11 mouse cellular contexts compared by ENCODE assay signal in genomic region chr5:110439565-110440310, GRCm38 (mm10). TPM values are rescaled to one million over a fixed set of nuclear protein-coding genes. Genes with fewer than 3 reads are reported as not detected.
DNase-seq lines count a peak whose midpoint lies in the region; ATAC-seq lines count a peak whose summit lies in the region.
"Had no signal": no experiment of that assay in that cellular context is flagged by ENCODE, and none has a peak within 500 bp of the region (broad histone marks: within the 10 kb centered on the region; RNA-seq: fewer than 3 reads in every experiment).

No protein-coding gene starts in this region.

- 0 out of 2 replicates have a peak overlapping the region, but pooled peaks have one; percentile 5 for H3K27ac ChIP-seq in neural tube, embryonic 14.5 days (ENCODE audit: low read depth, low read length)
- H3K27ac ChIP-seq: kidney, postnatal 0 days had no signal

- peaks cover 38% of the 10 kb centered on the region for H3K36me3 ChIP-seq in megakaryocyte, embryonic 14.5 days (replicated peaks; ENCODE audit: low read length)
- H3K36me3 ChIP-seq in neural tube, embryonic 14.5 days (ENCODE audit: control insufficient read depth, insufficient read depth, low read length): no peaks in the 10 kb centered on the region

- no peaks in the 10 kb centered on the region for H3K27me3 ChIP-seq in megakaryocyte, embryonic 14.5 days (replicated peaks)
- no peaks in the 10 kb centered on the region for H3K27me3 ChIP-seq in neural tube, embryonic 14.5 days (ENCODE audit: control insufficient read depth, insufficient read depth, low read length)

- DNase-seq in cerebellum, adult 9-10 months: peak; percentile 83
- DNase-seq in heart, postnatal 4 days: peak; percentile 64
- no peak for DNase-seq in embryo, embryonic 10 days (ENCODE audit: low spot score)
- no peak for DNase-seq in layer of hippocampus, adult 8-10 months (ENCODE audit: low spot score in 2 of 2)
- DNase-seq: gastrocnemius, postnatal 36 days; liver; thymus, postnatal 14 days had no signal

- H3K4me2 ChIP-seq in neural tube, embryonic 14.5 days (ENCODE audit: low read depth, low read length): no peak overlapping the region

- no peak overlapping the region for H3K9ac ChIP-seq in neural tube, embryonic 14.5 days (replicated peaks; ENCODE audit: low read depth, low read length)

- H3K9me3 ChIP-seq in megakaryocyte, embryonic 14.5 days: no peaks in the 10 kb centered on the region
- H3K9me3 ChIP-seq in neural tube, embryonic 14.5 days (ENCODE audit: control insufficient read depth, low read length): no peaks in the 10 kb centered on the region

- no peak for ATAC-seq in megakaryocyte, adult 5-6 weeks (ENCODE audit: poor library complexity, severe bottlenecking)
- ATAC-seq in neural tube, embryonic 14.5 days (ENCODE audit: low read depth): no peak

- WGBS in neural tube, embryonic 14.5 days: 82% methylated on average over 3 of the region's 3 CpGs

- peaks cover 98% of the 10 kb centered on the region for H3K4me1 ChIP-seq in megakaryocyte, embryonic 14.5 days
- peaks cover 12% of the 10 kb centered on the region for H3K4me1 ChIP-seq in neural tube, embryonic 14.5 days (ENCODE audit: control insufficient read depth, insufficient read depth, low read length)

- H3K4me3 ChIP-seq in megakaryocyte, embryonic 14.5 days (replicated peaks): peak overlapping the region; percentile 56
- no peak overlapping the region for H3K4me3 ChIP-seq in neural tube, embryonic 14.5 days (ENCODE audit: low read depth, low read length)

RNA-seq across cellular contexts. Expression of gene Fbrsl1, which starts 8.6 kb away (rescaled TPM):
- polyA plus RNA-seq in megakaryocyte, embryonic 14.5 days (2012; ENCODE audit: insufficient read depth, low replicate concordance): 66.5 and 136 TPM in 2 replicates
- total RNA-seq in megakaryocyte, adult 5-6 weeks (2015): 25.6 and 32.8 TPM in 2 replicates
- 12.3 and 26.0 TPM in 2 replicates for total RNA-seq in megakaryocyte, adult 5-6 weeks (2017)
- 10 to 100 TPM; 49.7 to 52.2 TPM for total RNA-seq in heart, postnatal 4 days (2021)
- 21.2 and 23.5 TPM in 2 replicates for polyA plus RNA-seq in neural tube, embryonic 14.5 days (2014; fragmentation: Nextera tagmentation; extraction: Ambion mirVana)
- total RNA-seq in layer of hippocampus, adult 8-10 months (2022): 10 to 100 TPM; 64.9 to 81.4 (median 71.7) TPM

Comparison
In these comparisons a context has a peak if more than half of its experiments do, and no peak if none do; other contexts are left out.
1. DNase-seq: peak in cerebellum, adult 9-10 months (single experiment) and heart, postnatal 4 days (single experiment); none in embryo, embryonic 10 days (single experiment) and layer of hippocampus, adult 8-10 months (0 of 2).